Mouse (Mus musculus): Measurements from ENCODE around the gene Hspb8. TPM values are rescaled to one million over a fixed set of nuclear protein-coding genes. Genes with fewer than 3 reads are reported as not detected.

The Hspb8 gene
- polyA plus RNA-seq, 1 experiment from 2014 or later: 5.0 TPM

- ATAC-seq (replicated peaks; ENCODE audit: low FRiP score, low read depth) (no peak), DNase-seq (ENCODE audit: low spot score) (no peak)
- H3K9ac ChIP-seq (ENCODE audit: low read depth, low read length): no peak overlapping the region
- H3K27me3 ChIP-seq (ENCODE audit: insufficient read depth, low read length): no peaks in the 10 kb centered on the region
- H3K36me3 ChIP-seq (ENCODE audit: insufficient read depth, low read length): no peaks in the 10 kb centered on the region
- no peak overlapping the region for H3K4me2 ChIP-seq (ENCODE audit: low read length)
- H3K27ac ChIP-seq: no peak overlapping the region
- no peak overlapping the region for H3K4me3 ChIP-seq (replicated peaks; ENCODE audit: low read depth, low read length)
- H3K4me1 ChIP-seq (replicated peaks; ENCODE audit: insufficient read depth, low read length): no peaks in the 10 kb centered on the region
- no peaks in the 10 kb centered on the region for H3K9me3 ChIP-seq (replicated peaks; ENCODE audit: low read length)
- no peak for TF ChIP-seq CTCF (IDR thresholded peaks at IDR 0.05; ENCODE audit: low read depth)
- 53% methylated on average over 5 of the region's 5 CpGs for WGBS
Measured at GRCm38 (mm10) chr5:116378872-116379271, 43.8 kb downstream of the Hspb8 start.

GRCm38 (mm10) chr5:116367923-116368322 lies 54.7 kb downstream of the Hspb8 start:
- Histone ChIP-seq H3K9ac (ENCODE audit: low read depth, low read length) (no peak overlapping the region), H3K9me3 (replicated peaks; ENCODE audit: low read length) (no peaks in the 10 kb centered on the region), H3K36me3 (ENCODE audit: insufficient read depth, low read length) (no peaks in the 10 kb centered on the region), H3K27ac (no peak overlapping the region), H3K27me3 (ENCODE audit: insufficient read depth, low read length) (no peaks in the 10 kb centered on the region), H3K4me3 (replicated peaks; ENCODE audit: low read depth, low read length) (no peak overlapping the region), H3K4me1 (replicated peaks; ENCODE audit: insufficient read depth, low read length) (no peaks in the 10 kb centered on the region), H3K4me2 (ENCODE audit: low read length) (no peak overlapping the region)
- ATAC-seq (replicated peaks; ENCODE audit: low FRiP score, low read depth): no peak
- WGBS: 73% methylated on average over 9 of the region's 9 CpGs
- TF ChIP-seq CTCF (IDR thresholded peaks at IDR 0.05; ENCODE audit: low read depth): no peak
- no peak for DNase-seq (ENCODE audit: low spot score)

- DNase-seq (ENCODE audit: low spot score) (no peak), ATAC-seq (replicated peaks; ENCODE audit: low FRiP score, low read depth) (no peak)
- no peaks in the 10 kb centered on the region for H3K4me1 ChIP-seq (replicated peaks; ENCODE audit: insufficient read depth, low read length)
- H3K36me3 ChIP-seq (ENCODE audit: insufficient read depth, low read length): no peaks in the 10 kb centered on the region
- H3K9ac ChIP-seq (ENCODE audit: low read depth, low read length): no peak overlapping the region
- no peak overlapping the region for H3K4me2 ChIP-seq (ENCODE audit: low read length)
- no peaks in the 10 kb centered on the region for H3K9me3 ChIP-seq (replicated peaks; ENCODE audit: low read length)
- no peaks in the 10 kb centered on the region for H3K27me3 ChIP-seq (ENCODE audit: insufficient read depth, low read length)
- 33% methylated on average over 20 of the region's 20 CpGs for WGBS
- no peak overlapping the region for H3K27ac ChIP-seq
- no peak overlapping the region for H3K4me3 ChIP-seq (replicated peaks; ENCODE audit: low read depth, low read length)
- no peak for TF ChIP-seq CTCF (IDR thresholded peaks at IDR 0.05; ENCODE audit: low read depth)
Measured at GRCm38 (mm10) chr5:116366889-116367682, 55.6 kb downstream of the Hspb8 start.

- Histone ChIP-seq H3K9ac (ENCODE audit: low read depth, low read length) (no peak overlapping the region), H3K4me1 (replicated peaks; ENCODE audit: insufficient read depth, low read length) (no peaks in the 10 kb centered on the region), H3K27me3 (ENCODE audit: insufficient read depth, low read length) (no peaks in the 10 kb centered on the region), H3K4me2 (ENCODE audit: low read length) (no peak overlapping the region), H3K27ac (no peak overlapping the region), H3K36me3 (ENCODE audit: insufficient read depth, low read length) (no peaks in the 10 kb centered on the region), H3K4me3 (replicated peaks; ENCODE audit: low read depth, low read length) (no peak overlapping the region), H3K9me3 (replicated peaks; ENCODE audit: low read length) (0 out of 2 replicates have a peak, but pooled peaks cover 7% of the 10 kb centered on the region)
- WGBS: 74% methylated on average over 6 of the region's 6 CpGs
- peak; percentile 37; the same call in 1 of the 2 replicates for TF ChIP-seq CTCF (IDR thresholded peaks at IDR 0.05; ENCODE audit: low read depth)
- ATAC-seq (replicated peaks; ENCODE audit: low FRiP score, low read depth): no peak
- no peak for DNase-seq (ENCODE audit: low spot score)
Measured at GRCm38 (mm10) chr5:116361342-116361741, 61.3 kb downstream of the Hspb8 start.

GRCm38 (mm10) chr5:116360751-116361150 lies 61.9 kb downstream of the Hspb8 start:
- Histone ChIP-seq H3K4me1 (replicated peaks; ENCODE audit: insufficient read depth, low read length) (no peaks in the 10 kb centered on the region), H3K4me3 (replicated peaks; ENCODE audit: low read depth, low read length) (no peak overlapping the region), H3K4me2 (ENCODE audit: low read length) (no peak overlapping the region), H3K27ac (no peak overlapping the region), H3K9me3 (replicated peaks; ENCODE audit: low read length) (0 out of 2 replicates have a peak, but pooled peaks cover 7% of the 10 kb centered on the region), H3K9ac (ENCODE audit: low read depth, low read length) (no peak overlapping the region), H3K36me3 (ENCODE audit: insufficient read depth, low read length) (no peaks in the 10 kb centered on the region), H3K27me3 (ENCODE audit: insufficient read depth, low read length) (no peaks in the 10 kb centered on the region)
- DNase-seq (ENCODE audit: low spot score) (no peak), ATAC-seq (replicated peaks; ENCODE audit: low FRiP score, low read depth) (no peak)
- 51% methylated on average over 4 of the region's 4 CpGs for WGBS
- TF ChIP-seq CTCF (IDR thresholded peaks at IDR 0.05; ENCODE audit: low read depth): no peak

Other genes with a start within 250 kb of the Hspb8 start
- gene Ccdc60, start 133.9 kb downstream of the Hspb8 start, polyA plus RNA-seq (2015; fragmentation: Nextera tagmentation; extraction: Ambion mirVana): 0.36 and 0.39 TPM in 2 replicates
- gene Srrm4, start 169.0 kb upstream of the Hspb8 start, polyA plus RNA-seq (2015; fragmentation: Nextera tagmentation; extraction: Ambion mirVana): 0.11 and 0.33 TPM in 2 replicates

Measured in kidney, postnatal 0 days (tissue).